Mouse (Mus musculus) hindbrain, embryonic 16.5 days (tissue): Measurements from ENCODE around the gene Nphs1. TPM values are rescaled to one million over a fixed set of nuclear protein-coding genes. Genes with fewer than 3 reads are reported as not detected.

Experiments
- ATAC-seq: fragments of 200-750 bp; cut with Nextera tagmentation; 2 replicates; pipeline ENCODE4 v1.8.0; 2017; ENCODE audit warnings: moderate TSS enrichment, moderate library complexity
- H3K27ac ChIP-seq: fragments of 300-500 bp; sonication (generic); 2 replicates; pipeline ENCODE4 v1.5.1; 2014; ENCODE audit warnings: low read depth, mild to moderate bottlenecking, control low read depth, low read length, moderate library complexity
- H3K27me3 ChIP-seq: fragments of 300-500 bp; sonication (generic); replicated peaks from 2 replicates; pipeline ENCODE4 v1.6.1; 2014; ENCODE audit warnings: low read length; ENCODE audit not compliant: control insufficient read depth, insufficient read depth
- H3K36me3 ChIP-seq: fragments of 300-500 bp; sonication (generic); 2 replicates; pipeline ENCODE4 v1.6.1; 2014; ENCODE audit warnings: mild to moderate bottlenecking, low read length, moderate library complexity, mixed read lengths; ENCODE audit not compliant: control insufficient read depth, insufficient read depth
- H3K4me1 ChIP-seq: fragments of 300-500 bp; sonication (generic); 2 replicates; pipeline ENCODE4 v1.6.1; 2014; ENCODE audit warnings: low read depth, low read length; ENCODE audit not compliant: control insufficient read depth, insufficient read depth
- H3K4me2 ChIP-seq: fragments of 300-500 bp; sonication (generic); 2 replicates; pipeline ENCODE4 v1.6.1; 2014; ENCODE audit warnings: mild to moderate bottlenecking, low read length, control low read depth, moderate library complexity
- H3K4me3 ChIP-seq: fragments of 300-500 bp; sonication (generic); 2 replicates; pipeline ENCODE4 v1.5.1; 2014; ENCODE audit warnings: mild to moderate bottlenecking, low read length, control low read depth, moderate library complexity
- H3K9ac ChIP-seq: fragments of 300-500 bp; sonication (generic); 2 replicates; pipeline ENCODE4 v1.6.1; 2014; ENCODE audit warnings: low read depth, mild to moderate bottlenecking, control low read depth, low read length, moderate library complexity
- H3K9me3 ChIP-seq: fragments of 300-500 bp; sonication (generic); 2 replicates; pipeline ENCODE4 v1.6.1; 2014; ENCODE audit warnings: mild to moderate bottlenecking, low read length, moderate library complexity; ENCODE audit not compliant: control insufficient read depth
- WGBS: fragments of 180-500 bp; shearing (Covaris S2); extraction: QIAGEN DNeasy Blood & Tissue Kit; methylation state at CpG from one replicate; pipeline ENCODE4 v1.1.7; 2014; 5-methylcytosine and 5-hydroxymethylcytosine counted together
- polyA plus RNA-seq: library from polyadenylated mRNA; unstranded; fragments of >200 nt; fragmentation: Nextera tagmentation; extraction: Ambion mirVana; gene quantifications from 2 replicates; pipeline ENCODE4 v1.2.1, GENCODE M21; 2015

Nphs1 gene
- 0.98 and 1.7 TPM in 2 replicates for polyA plus RNA-seq

DNA sequence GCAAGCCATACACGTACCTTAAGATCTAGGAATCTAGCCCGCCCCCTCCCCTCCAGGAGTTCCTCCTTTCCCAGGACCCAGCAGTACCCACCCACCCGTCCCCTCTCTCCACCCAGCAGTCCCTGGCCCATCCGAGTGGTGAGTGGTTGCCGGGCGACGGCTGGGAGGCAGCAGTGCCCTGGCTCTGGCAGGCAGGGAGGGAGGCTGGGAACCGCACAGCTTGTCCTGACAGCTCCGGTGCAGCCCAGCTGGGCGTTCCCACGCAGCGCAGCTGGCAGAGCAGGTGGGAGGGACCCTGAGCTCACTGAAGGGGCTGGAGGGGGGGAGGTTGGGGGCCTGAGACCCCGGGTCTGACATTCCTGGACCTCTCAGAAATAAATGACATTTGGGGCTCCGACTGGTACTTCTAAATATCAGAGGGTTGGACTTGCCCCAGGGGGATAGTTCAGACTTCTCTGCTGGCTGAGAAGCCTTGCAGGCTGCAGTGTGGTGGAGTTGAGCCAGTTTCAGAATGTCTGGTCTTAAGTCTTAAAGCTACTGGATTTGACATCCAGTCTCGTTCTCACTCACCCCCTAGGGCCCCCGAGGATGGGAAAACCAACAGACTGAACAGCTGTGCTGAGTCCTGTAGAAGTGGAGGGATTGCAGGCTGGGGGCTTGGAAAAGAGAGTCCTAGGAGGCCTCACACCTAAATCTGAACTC, at the start of gene Nphs1, which contains the start of gene Kirrel2:
Nphs1 (plus strand) TSS at position 687 of the 702 bp plus-strand sequence.
Kirrel2 (minus strand) TSS at position 62 of the 702 bp plus-strand sequence.
- ATAC-seq: peak; percentile 88
- Histone ChIP-seq H3K36me3 (no peaks in the 10 kb centered on the region), H3K9ac (peak within 1 kb of the TSS; percentile 54), H3K4me1 (peaks cover 26% of the 10 kb centered on the region), H3K9me3 (no peaks in the 10 kb centered on the region), H3K27me3 (peaks cover 49% of the 10 kb centered on the region), H3K4me3 (peak within 1 kb of the TSS; percentile 36), H3K27ac (no peak within 1 kb of the TSS; the same call in 1 of the 2 replicates), H3K4me2 (peak within 1 kb of the TSS; percentile 68)
- WGBS: 0% methylated on average over 16 of the region's 16 CpGs

DNA sequence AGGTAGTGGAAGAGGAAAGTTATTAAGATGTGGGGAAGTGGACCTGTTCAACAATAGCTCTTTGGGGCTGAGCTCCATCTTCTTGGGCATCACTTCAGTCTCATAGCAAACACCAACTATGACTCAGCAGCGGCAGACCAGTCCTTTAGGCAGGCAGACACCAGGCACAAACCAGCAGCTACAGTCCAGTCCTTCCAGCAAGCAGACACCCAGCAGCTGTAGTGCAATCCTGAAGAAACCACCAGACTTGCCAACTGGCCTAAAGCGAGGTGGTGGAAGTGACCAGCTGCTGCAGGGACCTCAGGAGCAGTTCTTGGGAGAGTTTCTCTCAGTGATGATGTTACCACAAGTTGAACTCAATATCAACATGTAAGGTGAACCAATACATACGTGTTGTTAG, 49.5 kb upstream of the Nphs1 start:
- Histone ChIP-seq H3K4me1 (no peaks in the 10 kb centered on the region), H3K4me2 (no peak overlapping the region), H3K27me3 (no peaks in the 10 kb centered on the region), H3K4me3 (no peak overlapping the region), H3K36me3 (no peaks in the 10 kb centered on the region), H3K27ac (no peak overlapping the region), H3K9me3 (no peaks in the 10 kb centered on the region), H3K9ac (no peak overlapping the region)
- no peak for ATAC-seq
- WGBS: 79% methylated on average over 3 of the region's 3 CpGs

GRCm38 (mm10) chr7:30409789-30410188, 48.3 kb upstream of the Nphs1 start:
- H3K9ac ChIP-seq: no peak overlapping the region
- ATAC-seq: no peak
- no peaks in the 10 kb centered on the region for H3K4me1 ChIP-seq
- no peak overlapping the region for H3K4me2 ChIP-seq
- H3K36me3 ChIP-seq: no peaks in the 10 kb centered on the region
- no peak overlapping the region for H3K4me3 ChIP-seq
- no peak overlapping the region for H3K27ac ChIP-seq
- no peaks in the 10 kb centered on the region for H3K27me3 ChIP-seq
- no peaks in the 10 kb centered on the region for H3K9me3 ChIP-seq
- WGBS: 85% methylated on average over 2 of the region's 2 CpGs

DNA sequence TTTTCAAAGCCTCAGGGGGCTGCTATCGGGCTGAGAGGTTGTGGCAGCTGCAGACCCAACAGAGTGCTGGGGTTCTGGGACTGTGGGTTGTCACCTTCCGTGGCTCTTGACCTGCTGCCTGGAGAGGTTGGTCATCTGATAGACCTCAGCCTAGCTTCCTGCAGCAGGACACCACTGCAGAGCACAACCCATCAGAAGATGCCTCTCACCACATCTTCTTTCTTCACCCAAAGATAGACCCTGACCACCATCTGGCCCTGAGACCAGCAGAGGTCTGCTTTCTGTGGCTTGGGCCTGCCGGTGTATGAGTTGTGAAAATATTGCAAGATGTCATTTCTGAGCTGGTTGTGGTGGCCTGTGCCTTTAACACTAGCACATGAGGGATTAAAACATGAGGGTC, 47.1 kb upstream of the Nphs1 start:
- WGBS: 82% methylated on average over 3 of the region's 3 CpGs
- ATAC-seq: no peak
- Histone ChIP-seq H3K4me1 (no peaks in the 10 kb centered on the region), H3K27me3 (no peaks in the 10 kb centered on the region), H3K36me3 (no peaks in the 10 kb centered on the region), H3K9me3 (no peaks in the 10 kb centered on the region), H3K4me3 (no peak overlapping the region), H3K9ac (no peak overlapping the region), H3K4me2 (no peak overlapping the region), H3K27ac (no peak overlapping the region)

GRCm38 (mm10) chr7:30412735-30413147, 45.4 kb upstream of the Nphs1 start:
- no peak for ATAC-seq
- H3K27me3 ChIP-seq: no peaks in the 10 kb centered on the region
- no peak overlapping the region for H3K27ac ChIP-seq
- H3K9me3 ChIP-seq: no peaks in the 10 kb centered on the region
- WGBS: 60% methylated on average over 4 of the region's 4 CpGs
- no peak overlapping the region for H3K4me3 ChIP-seq
- H3K9ac ChIP-seq: no peak overlapping the region
- no peaks in the 10 kb centered on the region for H3K36me3 ChIP-seq
- H3K4me2 ChIP-seq: no peak overlapping the region
- H3K4me1 ChIP-seq: no peaks in the 10 kb centered on the region

DNA sequence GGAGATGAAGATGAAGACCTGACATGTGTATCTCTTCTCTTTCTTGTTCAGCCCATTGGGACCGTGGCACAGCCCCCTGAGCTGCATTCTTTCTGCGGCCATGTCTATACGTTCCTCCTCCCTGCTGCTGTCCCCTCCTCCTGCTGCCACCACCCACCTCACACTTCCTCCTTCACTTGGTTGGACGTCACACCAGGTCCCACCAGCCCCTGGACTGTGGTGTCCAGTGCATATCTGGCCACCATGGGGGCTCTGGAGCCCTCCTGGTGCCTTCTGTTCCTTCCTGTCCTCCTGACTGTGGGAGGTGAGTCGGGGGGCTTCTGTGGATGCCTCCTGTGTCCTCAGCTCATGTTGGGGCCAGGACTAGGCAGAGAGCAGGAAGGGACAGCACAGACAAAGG, 44.5 kb upstream of the Nphs1 start, which contains the start of gene Tyrobp:
Tyrobp (plus strand) TSS at position 165 of the 400 bp plus-strand sequence.
- no peak within 1 kb of the TSS for H3K9ac ChIP-seq
- H3K27ac ChIP-seq: no peak within 1 kb of the TSS
- H3K4me1 ChIP-seq: no peaks in the 10 kb centered on the region
- H3K9me3 ChIP-seq: no peaks in the 10 kb centered on the region
- H3K36me3 ChIP-seq: no peaks in the 10 kb centered on the region
- no peak for ATAC-seq
- no peaks in the 10 kb centered on the region for H3K27me3 ChIP-seq
- 77% methylated on average over 5 of the region's 5 CpGs for WGBS
- no peak within 1 kb of the TSS for H3K4me2 ChIP-seq
- H3K4me3 ChIP-seq: no peak within 1 kb of the TSS

GRCm38 (mm10) chr7:30417856-30418255, 40.3 kb upstream of the Nphs1 start:
- H3K4me3 ChIP-seq: no peak overlapping the region
- no peak overlapping the region for H3K9ac ChIP-seq
- H3K9me3 ChIP-seq: no peaks in the 10 kb centered on the region
- no peaks in the 10 kb centered on the region for H3K36me3 ChIP-seq
- H3K27me3 ChIP-seq: no peaks in the 10 kb centered on the region
- peaks cover 4% of the 10 kb centered on the region for H3K4me1 ChIP-seq
- no peak for ATAC-seq
- H3K27ac ChIP-seq: no peak overlapping the region
- WGBS: 75% methylated on average over 9 of the region's 9 CpGs
- H3K4me2 ChIP-seq: no peak overlapping the region

DNA sequence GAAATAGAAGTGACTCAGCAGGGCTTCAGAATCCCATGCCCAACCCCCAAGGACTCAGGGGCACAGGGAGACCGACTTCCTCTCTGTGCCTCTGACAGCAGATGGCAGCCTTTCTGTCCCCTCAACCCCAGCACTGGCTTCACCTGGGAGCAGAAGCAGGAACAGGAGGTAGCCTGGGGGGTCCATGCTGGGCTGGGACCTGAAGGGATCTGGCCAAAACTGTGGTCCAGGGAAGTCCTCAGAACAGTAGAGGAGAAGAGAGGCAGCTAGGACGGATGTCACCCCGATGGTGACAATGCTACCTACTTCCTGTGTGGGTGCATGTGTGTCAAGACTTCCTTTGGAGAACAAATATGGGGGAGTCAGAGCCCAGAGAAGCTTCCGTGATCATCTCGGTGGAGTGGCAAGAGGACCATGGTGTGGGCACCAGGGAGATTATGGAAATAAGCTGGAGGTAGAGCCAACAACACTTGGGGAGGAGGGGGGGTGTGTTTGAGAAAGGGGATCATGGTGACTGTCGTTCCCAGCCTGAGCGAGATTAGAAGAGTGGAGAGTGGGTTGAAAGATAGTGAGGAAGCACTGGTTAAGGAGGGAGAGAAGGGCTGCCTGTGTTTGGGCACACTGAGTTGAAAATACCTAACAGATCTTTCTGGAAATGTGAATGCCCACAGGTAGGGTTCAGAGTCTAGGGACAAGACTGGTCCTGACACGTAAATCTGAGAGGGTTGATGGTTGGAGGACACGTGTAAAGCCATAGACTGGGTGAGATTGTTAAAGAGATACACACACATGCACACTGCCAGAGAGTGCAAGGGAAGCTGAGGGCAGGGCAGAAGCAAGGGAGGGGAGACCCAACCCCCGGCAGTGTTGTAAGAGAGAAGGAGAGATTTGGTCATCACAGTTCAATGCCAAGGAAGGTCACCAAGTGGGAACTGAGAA, 38.3 kb upstream of the Nphs1 start, which contains the start of gene Hcst:
Hcst (minus strand) TSS at position 294 of the 939 bp plus-strand sequence.
- Histone ChIP-seq H3K4me1 (peaks cover 11% of the 10 kb centered on the region), H3K36me3 (no peaks in the 10 kb centered on the region), H3K9ac (no peak within 1 kb of the TSS), H3K27ac (no peak within 1 kb of the TSS), H3K9me3 (no peaks in the 10 kb centered on the region), H3K4me3 (no peak within 1 kb of the TSS), H3K27me3 (no peaks in the 10 kb centered on the region), H3K4me2 (no peak within 1 kb of the TSS)
- ATAC-seq: no peak
- 79% methylated on average over 10 of the region's 10 CpGs for WGBS

DNA sequence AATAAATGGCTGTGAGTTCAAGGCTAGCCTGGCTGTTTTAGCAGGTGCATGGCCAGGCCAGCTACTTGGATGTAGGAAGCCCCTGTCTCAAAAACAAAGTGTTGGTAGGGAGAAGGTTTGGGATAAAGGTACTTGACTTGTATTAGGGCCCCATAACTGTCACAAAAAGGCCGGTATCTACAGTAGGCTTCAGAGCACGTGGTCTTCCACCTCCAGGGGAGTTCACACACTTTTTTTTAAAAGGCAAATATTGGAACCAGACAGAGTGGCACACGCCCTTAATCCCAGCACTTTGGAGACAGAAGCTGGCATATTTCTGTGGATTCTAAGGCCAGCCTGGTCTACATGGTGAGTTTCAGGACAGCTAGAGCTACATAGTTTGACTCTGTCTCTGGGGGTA, 37.4 kb upstream of the Nphs1 start:
- Histone ChIP-seq H3K4me3 (no peak overlapping the region), H3K36me3 (peaks cover 1% of the 10 kb centered on the region; the same call in 1 of the 2 replicates), H3K27me3 (no peaks in the 10 kb centered on the region), H3K4me2 (no peak overlapping the region), H3K4me1 (peaks cover 11% of the 10 kb centered on the region), H3K9ac (no peak overlapping the region), H3K9me3 (no peaks in the 10 kb centered on the region), H3K27ac (no peak overlapping the region)
- WGBS: 93% methylated on average over 3 of the region's 3 CpGs
- ATAC-seq: no peak
